Mouse (Mus musculus): ENCODE data around the gene Slc6a5. TPM values are rescaled to one million over a fixed set of nuclear protein-coding genes. Genes with fewer than 3 reads are reported as not detected.

Gene Slc6a5
- polyA plus RNA-seq, 2 experiments: 0.03 TPM; not detected in 1

GRCm38 (mm10) chr7:49954834-49955233 is 44.9 kb downstream of the Slc6a5 start:
- no peaks in the 10 kb centered on the region for H3K4me1 ChIP-seq (ENCODE audit: control insufficient read depth, insufficient read depth, low read length)
- no peaks in the 10 kb centered on the region for H3K27me3 ChIP-seq (ENCODE audit: control insufficient read depth, insufficient read depth, low read length)
- DNase-seq (ENCODE audit: low spot score): no peak
- no peak overlapping the region for H3K4me3 ChIP-seq (replicated peaks; ENCODE audit: low read length)
- H3K4me2 ChIP-seq (replicated peaks; ENCODE audit: low read depth, low read length, severe bottlenecking): no peak overlapping the region
- no peak for ATAC-seq (ENCODE audit: low FRiP score, low read depth)
- H3K36me3 ChIP-seq (ENCODE audit: control insufficient read depth, insufficient read depth, low read length): no peaks in the 10 kb centered on the region
- no peaks in the 10 kb centered on the region for H3K9me3 ChIP-seq (ENCODE audit: control insufficient read depth, low read length)
- no peak overlapping the region for H3K27ac ChIP-seq (replicated peaks; ENCODE audit: low read depth, low read length)
- 26% methylated on average over 7 of the region's 7 CpGs for WGBS
- H3K9ac ChIP-seq (ENCODE audit: low read depth, low read length, severe bottlenecking): no peak overlapping the region
- no peak for TF ChIP-seq POLR2A (IDR thresholded peaks at IDR 0.05; ENCODE audit: borderline replicate concordance, extremely low read depth, insufficient read depth, insufficient read length)

- H3K27ac ChIP-seq (replicated peaks; ENCODE audit: low read depth, low read length): no peak overlapping the region
- H3K4me2 ChIP-seq (replicated peaks; ENCODE audit: low read depth, low read length, severe bottlenecking): no peak overlapping the region
- no peak overlapping the region for H3K4me3 ChIP-seq (replicated peaks; ENCODE audit: low read length)
- H3K9me3 ChIP-seq (ENCODE audit: control insufficient read depth, low read length): no peaks in the 10 kb centered on the region
- ATAC-seq (ENCODE audit: low FRiP score, low read depth) (no peak), DNase-seq (ENCODE audit: low spot score) (no peak)
- H3K4me1 ChIP-seq (ENCODE audit: control insufficient read depth, insufficient read depth, low read length): no peaks in the 10 kb centered on the region
- WGBS: 72% methylated on average over 3 of the region's 3 CpGs
- no peaks in the 10 kb centered on the region for H3K36me3 ChIP-seq (ENCODE audit: control insufficient read depth, insufficient read depth, low read length)
- H3K27me3 ChIP-seq (ENCODE audit: control insufficient read depth, insufficient read depth, low read length): no peaks in the 10 kb centered on the region
- no peak overlapping the region for H3K9ac ChIP-seq (ENCODE audit: low read depth, low read length, severe bottlenecking)
- TF ChIP-seq POLR2A (IDR thresholded peaks at IDR 0.05; ENCODE audit: borderline replicate concordance, extremely low read depth, insufficient read depth, insufficient read length): no peak
These were observed 47.2 kb downstream of the Slc6a5 start for GRCm38 (mm10) chr7:49957142-49957541.

- no peak for ATAC-seq (ENCODE audit: low FRiP score, low read depth)
- Histone ChIP-seq H3K4me1 (ENCODE audit: control insufficient read depth, insufficient read depth, low read length) (no peaks in the 10 kb centered on the region), H3K36me3 (ENCODE audit: control insufficient read depth, insufficient read depth, low read length) (no peaks in the 10 kb centered on the region), H3K4me2 (replicated peaks; ENCODE audit: low read depth, low read length, severe bottlenecking) (no peak overlapping the region), H3K27me3 (ENCODE audit: control insufficient read depth, insufficient read depth, low read length) (no peaks in the 10 kb centered on the region), H3K9me3 (ENCODE audit: control insufficient read depth, low read length) (no peaks in the 10 kb centered on the region), H3K27ac (replicated peaks; ENCODE audit: low read depth, low read length) (no peak overlapping the region), H3K4me3 (replicated peaks; ENCODE audit: low read length) (no peak overlapping the region), H3K9ac (ENCODE audit: low read depth, low read length, severe bottlenecking) (no peak overlapping the region)
- 75% methylated on average over 2 of the region's 2 CpGs for WGBS
- no peak for TF ChIP-seq POLR2A (IDR thresholded peaks at IDR 0.05; ENCODE audit: borderline replicate concordance, extremely low read depth, insufficient read depth, insufficient read length)
- DNase-seq (ENCODE audit: low spot score): no peak
These were observed 53.8 kb downstream of the Slc6a5 start for GRCm38 (mm10) chr7:49963764-49964163.

GRCm38 (mm10) chr7:49969516-49969915 is 59.6 kb downstream of the Slc6a5 start:
- Histone ChIP-seq H3K4me1 (ENCODE audit: control insufficient read depth, insufficient read depth, low read length) (no peaks in the 10 kb centered on the region), H3K27ac (replicated peaks; ENCODE audit: low read depth, low read length) (no peak overlapping the region), H3K36me3 (ENCODE audit: control insufficient read depth, insufficient read depth, low read length) (no peaks in the 10 kb centered on the region), H3K9ac (ENCODE audit: low read depth, low read length, severe bottlenecking) (no peak overlapping the region), H3K27me3 (ENCODE audit: control insufficient read depth, insufficient read depth, low read length) (peaks cover 18% of the 10 kb centered on the region), H3K9me3 (ENCODE audit: control insufficient read depth, low read length) (no peaks in the 10 kb centered on the region), H3K4me3 (replicated peaks; ENCODE audit: low read length) (no peak overlapping the region), H3K4me2 (replicated peaks; ENCODE audit: low read depth, low read length, severe bottlenecking) (no peak overlapping the region)
- DNase-seq (ENCODE audit: low spot score) (no peak), ATAC-seq (ENCODE audit: low FRiP score, low read depth) (no peak)
- TF ChIP-seq POLR2A (IDR thresholded peaks at IDR 0.05; ENCODE audit: borderline replicate concordance, extremely low read depth, insufficient read depth, insufficient read length): no peak
- 37% methylated on average over 4 of the region's 4 CpGs for WGBS

- Histone ChIP-seq H3K27me3 (ENCODE audit: control insufficient read depth, insufficient read depth, low read length) (peaks cover 62% of the 10 kb centered on the region), H3K4me1 (ENCODE audit: control insufficient read depth, insufficient read depth, low read length) (peaks cover 4% of the 10 kb centered on the region; the same call in 1 of the 2 replicates), H3K36me3 (ENCODE audit: control insufficient read depth, insufficient read depth, low read length) (no peaks in the 10 kb centered on the region), H3K27ac (replicated peaks; ENCODE audit: low read depth, low read length) (no peak within 1 kb of the TSS), H3K9ac (ENCODE audit: low read depth, low read length, severe bottlenecking) (peak within 1 kb of the TSS; percentile 45), H3K9me3 (ENCODE audit: control insufficient read depth, low read length) (no peaks in the 10 kb centered on the region), H3K4me3 (replicated peaks; ENCODE audit: low read length) (peak within 1 kb of the TSS; percentile 45), H3K4me2 (replicated peaks; ENCODE audit: low read depth, low read length, severe bottlenecking) (peak within 1 kb of the TSS; percentile 88)
- WGBS: under 1% methylated on average over 46 of the region's 52 CpGs
- TF ChIP-seq POLR2A (IDR thresholded peaks at IDR 0.05; ENCODE audit: borderline replicate concordance, extremely low read depth, insufficient read depth, insufficient read length): no peak
- no peak for ATAC-seq (ENCODE audit: low FRiP score, low read depth)
- no peak for DNase-seq (ENCODE audit: low spot score)
These were observed 65.0 kb downstream of the Slc6a5 start, which contains the start of gene Nell1 for GRCm38 (mm10) chr7:49974841-49975440. Gene Nell1, plus strand, starts transcription at chr7:49974864.
